Mouse (Mus musculus) kidney, postnatal 14 days (tissue): ENCODE measurements around the gene Ssbp2.

Experiments
- DNase-seq: peaks from one replicate; pipeline ENCODE4 v3.0.0; 2022; ENCODE audit warnings: mixed read lengths

The Ssbp2 gene

DNA sequence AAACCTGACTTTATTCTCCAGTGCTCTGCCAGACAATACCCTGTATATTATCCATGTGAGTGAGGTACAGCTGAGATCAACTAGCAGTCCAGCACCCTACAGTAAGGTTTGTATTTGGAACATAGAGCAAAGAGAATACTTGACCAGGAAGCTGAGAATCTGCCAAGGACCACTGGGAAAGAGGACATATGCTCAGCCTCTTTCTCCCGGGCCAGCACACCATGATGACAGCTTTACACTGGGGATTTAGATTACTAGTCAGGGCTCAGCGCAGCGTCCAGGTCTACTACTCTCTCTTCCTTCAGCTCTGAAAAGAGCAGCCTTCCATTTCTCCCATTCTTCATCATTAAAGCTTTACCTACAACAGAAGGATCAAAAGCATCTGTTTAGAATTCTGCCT lies 76.6 kb downstream of the Ssbp2 start:
- no peak for DNase-seq

GRCm38 (mm10) chr13:91540145-91541068 lies 80.3 kb downstream of the Ssbp2 start:
- no peak for DNase-seq

DNA sequence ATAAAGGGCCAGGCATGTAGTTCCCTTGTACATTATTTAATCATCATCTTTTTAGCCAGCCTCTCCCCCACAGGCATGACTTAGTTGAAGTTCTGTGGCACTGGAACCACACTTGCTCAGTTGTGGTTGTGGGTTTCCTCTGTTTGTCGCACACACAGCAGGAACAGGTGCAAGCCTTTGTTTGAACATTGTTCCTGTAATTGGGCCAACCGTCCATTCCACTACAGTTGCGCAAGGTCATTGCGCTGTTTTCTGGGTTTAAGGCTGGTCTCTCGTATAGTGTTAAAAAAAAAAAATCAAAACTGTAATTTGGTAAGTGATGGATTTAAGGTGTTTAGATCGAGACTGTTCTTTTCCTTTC lies 81.0 kb downstream of the Ssbp2 start:
- no peak for DNase-seq

DNA sequence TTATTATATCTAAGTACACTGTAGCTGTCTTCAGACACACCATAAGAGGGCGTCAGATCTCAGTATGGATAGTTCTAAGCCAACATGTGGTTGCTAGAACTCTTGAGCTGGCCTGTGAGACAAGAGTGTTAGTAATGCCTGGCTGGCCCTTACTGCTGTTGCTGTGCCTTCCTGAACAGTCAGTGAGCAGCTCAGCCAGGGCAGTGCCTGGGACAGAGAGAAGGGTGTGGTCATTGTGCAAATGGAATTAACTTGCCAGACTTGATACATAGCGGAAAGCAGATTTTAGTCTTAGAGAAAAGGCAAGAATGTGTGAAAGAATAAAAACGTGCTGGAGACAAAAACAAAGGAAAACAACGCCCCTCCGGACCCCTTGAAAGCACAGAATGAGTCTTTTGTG lies 83.5 kb downstream of the Ssbp2 start:
- no peak for DNase-seq

DNA sequence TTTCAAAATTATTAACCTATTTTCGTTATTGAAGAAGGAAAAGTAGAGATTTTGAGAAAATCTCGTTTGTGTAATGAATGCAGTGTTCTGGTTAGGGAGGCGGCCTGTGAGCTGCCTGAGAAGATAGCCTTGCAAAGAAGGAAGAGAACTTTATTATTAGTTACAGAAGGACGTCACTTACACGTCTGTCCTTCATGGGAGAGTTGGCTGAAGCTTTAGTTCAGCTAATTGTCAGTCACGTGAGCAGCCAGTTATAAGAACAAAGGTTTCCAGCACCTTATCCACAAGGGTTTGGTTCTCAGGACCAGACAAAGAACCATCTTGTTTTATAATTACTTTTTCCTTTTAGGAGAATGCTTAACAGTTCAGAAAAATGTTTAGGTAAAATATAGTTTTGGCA lies 104.0 kb downstream of the Ssbp2 start:
- no peak for DNase-seq

DNA sequence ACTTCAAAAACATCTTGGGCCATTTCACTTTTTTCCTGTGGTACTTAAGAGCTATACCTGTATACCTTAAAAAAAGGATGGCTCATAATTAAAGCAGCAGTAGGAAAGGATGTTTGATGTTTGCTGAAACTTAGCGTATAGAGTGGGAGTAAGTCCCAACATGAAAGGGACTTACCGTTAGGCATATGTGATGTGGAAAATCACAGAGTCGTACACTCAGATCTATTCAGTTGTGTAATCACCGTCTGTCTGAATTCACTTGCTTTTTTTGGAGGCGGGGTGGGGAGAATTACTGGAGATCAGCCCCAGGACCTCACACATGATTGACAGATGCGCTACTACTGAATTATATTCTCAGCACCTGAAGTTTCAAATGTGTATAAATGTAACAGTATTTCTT lies 104.7 kb downstream of the Ssbp2 start:
- no peak for DNase-seq

DNA sequence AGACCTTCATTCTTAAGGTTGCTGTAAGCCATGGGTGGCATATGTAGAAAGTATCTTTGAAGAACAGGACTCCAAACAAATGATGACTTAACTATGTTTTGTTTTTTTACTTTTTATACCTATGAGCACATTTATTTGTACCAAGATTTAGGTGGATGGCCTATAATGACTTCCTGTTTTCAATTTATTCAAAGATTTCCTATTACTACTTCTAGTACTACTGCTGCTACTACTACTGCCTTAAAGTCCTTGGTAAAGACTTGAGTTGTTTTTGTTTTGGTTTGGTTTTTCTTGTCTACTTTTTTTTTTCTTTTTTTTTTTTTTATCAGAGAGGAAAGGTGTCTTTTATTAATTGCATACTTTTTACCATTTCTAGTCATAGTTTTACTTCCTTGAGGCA lies 121.4 kb downstream of the Ssbp2 start:
- no peak for DNase-seq

DNA sequence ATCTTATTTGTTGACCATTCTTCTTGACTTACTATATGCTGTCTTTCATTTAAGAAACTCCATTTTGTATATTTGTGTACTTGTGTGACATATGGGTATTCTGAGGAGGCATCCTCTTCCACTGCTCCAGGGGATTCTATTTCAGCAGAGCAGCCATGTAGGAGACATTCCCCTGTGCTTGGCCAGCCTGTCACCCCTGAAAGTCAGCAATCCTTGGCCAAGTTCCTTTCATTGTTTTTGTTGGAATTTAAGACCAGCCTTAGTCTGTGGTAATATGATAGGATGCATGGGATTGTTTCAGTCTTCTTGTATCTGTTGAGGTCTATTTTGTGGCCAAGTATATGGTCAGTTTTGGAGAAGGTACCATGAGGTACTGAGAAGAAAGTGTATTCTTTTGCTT lies 122.1 kb downstream of the Ssbp2 start:
- DNase-seq, result no peak

GRCm38 (mm10) chr13:91586368-91586767 lies 126.3 kb downstream of the Ssbp2 start:
- DNase-seq, result no peak

DNA sequence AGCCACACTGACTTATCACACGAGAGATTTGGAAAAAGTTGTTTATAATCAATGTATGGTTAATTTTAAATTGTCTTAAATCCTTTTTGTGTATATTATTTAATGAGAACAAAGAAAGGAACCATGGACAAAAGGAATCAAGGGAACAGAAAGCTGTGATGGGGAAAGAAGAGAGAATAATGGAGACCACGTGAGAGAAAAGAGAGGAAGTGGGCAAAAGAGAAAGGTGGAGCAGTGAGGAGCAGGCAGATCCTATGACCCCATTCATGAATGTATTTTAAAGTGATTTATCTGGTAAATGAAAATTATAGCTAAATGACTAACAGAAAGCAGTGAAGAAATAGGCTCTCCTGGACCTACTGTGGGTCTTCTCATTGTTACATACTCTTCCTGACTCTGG lies 128.4 kb downstream of the Ssbp2 start:
- no peak for DNase-seq

GRCm38 (mm10) chr13:91591863-91592262 lies 131.8 kb downstream of the Ssbp2 start:
- DNase-seq, result no peak

DNA sequence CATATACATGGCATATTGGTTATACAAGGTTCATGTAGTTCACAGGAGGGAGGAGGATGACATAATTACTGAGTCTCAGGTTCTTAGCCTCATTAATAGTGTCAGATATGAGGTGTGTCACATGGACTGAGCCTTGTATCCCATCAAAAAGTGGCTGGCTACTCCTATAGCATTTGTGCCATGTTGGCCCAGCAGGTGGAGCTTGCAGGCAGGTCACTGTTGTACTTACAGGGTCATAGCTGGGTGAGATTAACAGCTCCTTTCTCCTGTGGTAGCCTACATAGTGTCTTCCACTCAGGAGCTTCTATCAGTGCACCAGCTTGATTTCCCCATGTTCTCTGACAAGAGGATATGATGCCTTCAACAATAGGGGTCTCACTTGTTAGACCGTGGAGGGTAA lies 135.2 kb downstream of the Ssbp2 start:
- no peak for DNase-seq

DNA sequence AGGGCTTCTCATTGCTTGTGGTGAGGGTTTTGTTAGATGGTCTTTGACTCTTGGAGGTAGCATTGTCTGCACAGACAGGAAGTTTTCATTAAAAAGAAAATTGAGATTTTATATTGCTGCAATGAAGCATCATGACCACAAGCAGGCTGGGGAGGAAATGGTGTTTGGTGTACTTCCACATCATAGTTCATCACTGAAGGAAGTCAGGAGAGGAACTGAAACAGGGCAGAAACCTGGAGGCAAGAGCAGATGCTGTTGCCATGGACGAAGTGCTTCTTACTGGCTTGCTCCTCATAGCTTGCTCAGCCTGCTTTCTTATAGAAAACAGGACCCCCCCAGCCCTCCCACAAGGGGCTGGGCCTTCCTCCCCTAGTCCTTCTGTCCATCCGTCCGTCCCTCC lies 139.5 kb downstream of the Ssbp2 start:
- no peak for DNase-seq

DNA sequence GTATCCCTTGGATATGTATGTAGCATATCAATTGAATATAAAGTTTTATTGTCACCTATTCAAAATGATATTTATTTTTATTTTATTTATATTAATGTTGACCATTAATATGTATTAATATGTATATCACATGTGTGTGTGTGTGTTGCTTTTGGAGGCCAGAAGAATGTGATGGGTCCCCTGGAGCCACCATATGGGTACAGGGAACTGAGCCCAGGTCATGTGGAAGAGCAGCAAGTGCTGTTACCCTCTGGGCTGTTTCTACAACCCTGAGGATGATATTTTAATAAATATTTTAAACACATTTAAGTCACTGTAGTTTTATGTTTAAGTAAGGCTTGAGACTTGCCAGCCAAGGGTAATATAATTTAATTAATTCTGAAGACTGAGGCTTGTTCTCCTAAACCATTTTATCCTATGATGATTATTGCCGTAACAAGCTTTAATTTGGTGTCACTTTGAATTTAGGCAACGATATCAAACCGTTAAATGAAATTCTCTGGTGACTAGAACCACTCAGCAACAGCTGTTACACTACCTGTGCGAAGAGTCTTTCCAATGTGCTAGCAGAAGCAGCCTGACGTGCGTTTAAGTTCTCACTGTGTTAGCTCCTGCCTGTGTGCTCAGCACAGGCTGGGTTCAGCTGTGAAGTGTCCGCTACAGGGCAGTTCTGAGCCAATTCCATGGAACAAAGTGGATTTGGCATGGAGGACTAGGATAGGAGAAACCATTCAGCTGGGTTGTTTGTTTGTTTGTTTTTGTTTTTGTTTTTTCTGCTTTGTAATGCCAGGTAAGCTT lies 145.2 kb downstream of the Ssbp2 start:
- DNase-seq, result no peak

DNA sequence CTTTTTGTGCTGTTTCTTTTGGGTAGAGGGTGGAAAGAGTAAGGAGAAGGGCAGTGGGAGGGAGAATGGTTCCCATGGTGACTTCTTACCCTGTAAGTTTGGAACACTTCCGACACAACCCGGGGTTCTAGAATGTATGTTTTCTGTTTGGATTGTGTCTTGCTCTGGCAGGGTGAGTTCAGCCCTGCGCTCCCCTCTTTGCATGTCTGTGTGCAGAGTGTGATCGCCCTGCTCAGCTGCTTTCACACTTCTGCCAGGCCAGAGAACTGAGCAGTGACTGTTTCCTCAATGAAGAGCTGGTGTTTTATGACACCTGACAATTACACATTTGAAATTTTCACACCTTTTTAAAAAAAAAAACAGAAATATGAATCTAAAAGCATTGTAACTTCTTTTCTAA lies 150.5 kb downstream of the Ssbp2 start:
- no peak for DNase-seq

- no peak for DNase-seq
Measured at GRCm38 (mm10) chr13:91611909-91612308, 151.8 kb downstream of the Ssbp2 start.

GRCm38 (mm10) chr13:91612578-91612977 lies 152.5 kb downstream of the Ssbp2 start:
- DNase-seq, result peak; percentile 33

GRCm38 (mm10) chr13:91616050-91616449 lies 156.0 kb downstream of the Ssbp2 start:
- DNase-seq, result no peak

DNA sequence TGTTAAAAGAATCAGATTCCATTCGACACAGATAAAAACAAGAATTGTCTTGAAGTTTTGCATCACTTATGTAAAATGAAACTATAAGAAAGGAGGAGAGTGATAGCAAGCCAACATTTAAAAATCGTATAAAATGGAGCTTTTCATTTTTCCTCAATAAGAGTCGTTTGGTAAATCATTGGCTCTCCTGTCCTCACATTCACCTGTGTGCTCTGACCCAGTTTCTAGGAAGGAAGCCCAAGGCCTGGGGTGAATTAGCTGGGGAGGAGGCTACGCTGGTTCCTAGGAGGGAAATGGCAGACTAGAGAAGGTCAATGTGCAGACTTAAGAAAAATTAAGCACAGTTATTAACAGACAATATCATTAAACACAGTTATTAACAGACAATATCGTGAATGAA lies 156.8 kb downstream of the Ssbp2 start:
- no peak for DNase-seq

- no peak for DNase-seq
Measured at GRCm38 (mm10) chr13:91619431-91619830, 159.3 kb downstream of the Ssbp2 start.

DNA sequence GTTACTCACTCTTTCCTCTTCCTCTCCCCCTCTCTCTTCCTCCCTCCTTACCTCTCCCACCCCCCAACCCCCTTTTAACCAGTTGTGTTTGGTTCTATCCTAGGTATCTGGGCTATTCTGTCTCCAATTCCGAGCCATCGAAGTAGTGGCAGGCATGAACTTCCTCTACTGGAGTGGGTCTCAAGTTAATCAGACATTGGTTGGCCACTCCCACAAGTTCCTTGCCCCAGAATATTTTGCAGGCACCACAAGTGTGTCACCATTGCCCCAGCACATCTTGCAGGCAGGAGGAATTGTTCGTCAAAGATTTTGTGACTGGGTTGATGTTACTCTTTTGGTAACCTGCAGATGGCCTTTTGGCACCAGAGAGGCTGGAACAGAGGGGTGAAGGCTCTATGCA lies 160.5 kb downstream of the Ssbp2 start:
- no peak for DNase-seq

DNA sequence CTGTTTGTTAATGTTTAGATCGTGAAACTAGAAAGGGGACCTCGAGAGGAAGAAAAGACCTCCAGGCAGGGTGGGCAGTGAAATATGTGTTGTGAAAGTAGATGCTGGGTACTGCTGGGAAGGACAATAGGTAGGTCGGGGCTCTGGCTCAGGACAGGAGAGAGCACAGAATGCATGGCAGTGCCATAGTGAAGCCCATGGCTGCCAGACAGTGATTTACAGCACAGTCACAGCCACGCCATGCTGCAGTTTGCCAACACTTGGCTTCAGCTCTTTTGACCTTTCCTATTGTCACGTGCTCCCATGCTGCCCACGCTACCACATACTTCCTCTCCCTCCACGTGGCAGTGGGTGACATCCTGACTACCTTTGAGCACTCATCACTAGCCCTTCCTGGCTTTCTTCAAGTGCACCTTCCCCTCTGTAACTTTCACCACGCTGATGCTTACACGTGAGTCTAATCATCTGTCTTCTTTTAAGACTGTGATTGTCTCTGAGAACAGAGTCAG lies 171.3 kb downstream of the Ssbp2 start:
- no peak for DNase-seq

DNA sequence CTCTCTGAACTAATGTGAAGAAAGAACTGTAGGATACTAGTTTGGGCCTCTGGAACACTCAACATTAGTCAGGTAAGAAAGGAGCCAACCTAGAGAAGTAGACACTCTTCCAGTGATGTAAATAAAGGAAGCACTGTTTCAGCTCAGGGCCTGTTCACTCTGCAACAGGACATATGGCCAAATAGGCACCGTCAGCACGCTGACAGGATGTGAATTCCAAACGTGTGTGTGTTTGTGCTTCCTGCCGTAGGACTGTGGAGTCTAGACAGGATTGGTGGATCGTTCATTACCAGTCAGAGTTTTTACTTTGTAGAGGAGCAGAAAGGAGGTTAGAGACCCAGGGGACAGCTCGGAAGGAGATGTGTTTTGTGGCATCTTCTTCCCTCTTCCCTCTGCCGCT lies 174.0 kb downstream of the Ssbp2 start:
- no peak for DNase-seq

DNA sequence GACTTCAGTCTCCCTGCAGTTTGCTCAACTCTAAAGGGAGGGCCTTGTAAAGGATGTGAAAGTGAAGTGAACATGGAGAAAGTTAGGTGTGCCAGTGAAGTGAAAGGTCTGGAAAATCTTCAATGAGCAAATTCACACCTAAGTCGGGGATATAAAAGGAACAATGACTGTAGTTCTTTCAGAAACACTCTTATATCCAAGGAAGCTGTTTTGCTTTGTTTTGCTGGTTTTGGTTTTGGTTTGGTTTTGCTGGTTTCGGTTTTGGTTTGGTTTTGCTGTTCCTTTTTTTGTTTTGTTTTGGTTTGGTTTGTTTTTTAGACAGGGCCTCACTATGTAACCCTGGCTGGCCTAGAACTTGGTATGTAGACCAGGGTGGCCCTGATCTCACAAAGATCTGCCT lies 175.9 kb downstream of the Ssbp2 start:
- no peak for DNase-seq
